Mouse (Mus musculus): ENCODE results near the gene Cd109.

The Cd109 gene

DNA sequence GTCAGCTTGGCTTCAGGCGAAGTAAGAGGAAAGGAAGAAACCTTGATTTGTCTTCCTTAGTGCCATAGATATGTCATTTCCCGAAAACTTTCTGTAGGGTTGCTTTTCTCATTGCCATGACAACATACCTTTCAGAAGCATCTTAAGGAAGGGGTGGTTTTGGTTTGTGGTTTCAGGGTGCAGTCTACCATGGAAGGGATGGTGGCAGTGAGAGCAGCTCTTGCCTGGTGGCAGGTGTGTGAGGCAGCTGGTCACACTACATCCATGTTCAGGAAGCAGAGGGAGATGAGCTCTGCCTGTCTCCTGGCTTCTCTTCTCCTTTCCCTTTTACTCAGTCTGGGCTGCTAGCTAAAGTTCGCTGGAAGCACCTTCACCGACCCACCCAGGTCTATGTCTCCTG is 26.0 kb downstream of the Cd109 start:
- no peak for DNase-seq (ENCODE audit: low spot score in 2 of 2)

GRCm38 (mm10) chr9:78646008-78646777 is 30.8 kb downstream of the Cd109 start:
- peak in 1 of 2 experiments; percentile 17 for DNase-seq (ENCODE audit: low spot score in 2 of 2)

GRCm38 (mm10) chr9:78648641-78649040 is 33.3 kb downstream of the Cd109 start:
- no peak for DNase-seq (ENCODE audit: low spot score in 2 of 2)

GRCm38 (mm10) chr9:78649398-78649797 is 34.1 kb downstream of the Cd109 start:
- DNase-seq (ENCODE audit: low spot score in 2 of 2), result no peak

- no peak for DNase-seq (ENCODE audit: low spot score in 2 of 2)
Observed at GRCm38 (mm10) chr9:78657564-78657963, 42.2 kb downstream of the Cd109 start.

GRCm38 (mm10) chr9:78671446-78671985 is 56.2 kb downstream of the Cd109 start:
- DNase-seq (ENCODE audit: low spot score in 2 of 2), result no peak

DNA sequence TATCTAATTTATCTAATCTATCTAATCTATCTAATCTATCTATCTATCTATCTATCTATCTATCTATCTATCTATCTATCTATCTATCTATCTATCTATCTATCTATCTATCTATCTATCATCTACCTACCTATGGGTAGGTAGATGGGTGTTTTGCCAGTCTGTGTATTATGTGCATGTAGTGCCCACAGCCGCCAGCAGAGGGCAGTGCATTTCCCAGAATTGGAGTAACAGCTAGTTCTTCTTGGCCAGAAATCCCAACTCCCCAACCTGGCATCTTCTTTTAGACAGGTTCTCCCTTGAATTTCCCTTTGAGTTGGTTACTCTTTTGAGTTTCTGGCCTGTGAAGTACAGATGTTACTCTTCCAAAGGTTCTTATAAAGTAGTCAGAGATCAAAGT is 85.3 kb downstream of the Cd109 start:
- DNase-seq (ENCODE audit: low spot score in 2 of 2), result peak in 1 of 2 experiments; percentile 41

DNA sequence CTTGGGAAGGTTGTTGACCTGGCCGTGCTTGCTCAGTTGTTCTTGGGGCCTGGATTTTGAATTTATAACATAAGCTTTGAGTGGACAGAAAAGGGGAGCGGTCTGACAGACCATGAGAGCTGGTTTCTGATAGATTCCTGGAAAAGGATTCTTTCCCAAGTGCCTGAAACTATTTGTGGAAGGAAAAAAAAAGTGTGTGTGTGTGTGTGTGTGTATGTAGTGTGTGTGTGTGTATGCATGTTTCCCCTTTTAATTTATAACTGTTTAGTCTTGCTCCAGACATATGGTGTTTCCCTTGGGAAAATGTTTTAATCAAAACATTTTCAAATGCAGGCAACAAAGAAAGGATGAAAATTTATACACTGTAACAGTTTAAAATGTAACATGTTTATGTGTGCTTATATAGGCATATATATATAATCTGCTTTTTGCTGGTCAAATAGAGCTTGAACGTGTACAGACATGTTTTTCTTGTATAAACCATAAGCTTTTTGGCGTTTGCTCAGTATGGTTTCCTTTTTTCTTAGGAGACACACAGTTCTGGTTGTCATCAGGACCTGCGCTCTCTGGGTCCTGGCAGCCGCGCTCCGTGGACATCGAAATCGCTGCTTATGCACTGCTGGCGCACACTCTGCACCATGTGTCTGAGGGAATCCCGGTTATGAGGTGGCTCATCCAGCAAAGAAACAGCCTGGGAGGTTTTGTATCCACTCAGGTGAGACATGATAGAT is 87.3 kb downstream of the Cd109 start:
- no peak for DNase-seq (ENCODE audit: low spot score in 2 of 2)

DNA sequence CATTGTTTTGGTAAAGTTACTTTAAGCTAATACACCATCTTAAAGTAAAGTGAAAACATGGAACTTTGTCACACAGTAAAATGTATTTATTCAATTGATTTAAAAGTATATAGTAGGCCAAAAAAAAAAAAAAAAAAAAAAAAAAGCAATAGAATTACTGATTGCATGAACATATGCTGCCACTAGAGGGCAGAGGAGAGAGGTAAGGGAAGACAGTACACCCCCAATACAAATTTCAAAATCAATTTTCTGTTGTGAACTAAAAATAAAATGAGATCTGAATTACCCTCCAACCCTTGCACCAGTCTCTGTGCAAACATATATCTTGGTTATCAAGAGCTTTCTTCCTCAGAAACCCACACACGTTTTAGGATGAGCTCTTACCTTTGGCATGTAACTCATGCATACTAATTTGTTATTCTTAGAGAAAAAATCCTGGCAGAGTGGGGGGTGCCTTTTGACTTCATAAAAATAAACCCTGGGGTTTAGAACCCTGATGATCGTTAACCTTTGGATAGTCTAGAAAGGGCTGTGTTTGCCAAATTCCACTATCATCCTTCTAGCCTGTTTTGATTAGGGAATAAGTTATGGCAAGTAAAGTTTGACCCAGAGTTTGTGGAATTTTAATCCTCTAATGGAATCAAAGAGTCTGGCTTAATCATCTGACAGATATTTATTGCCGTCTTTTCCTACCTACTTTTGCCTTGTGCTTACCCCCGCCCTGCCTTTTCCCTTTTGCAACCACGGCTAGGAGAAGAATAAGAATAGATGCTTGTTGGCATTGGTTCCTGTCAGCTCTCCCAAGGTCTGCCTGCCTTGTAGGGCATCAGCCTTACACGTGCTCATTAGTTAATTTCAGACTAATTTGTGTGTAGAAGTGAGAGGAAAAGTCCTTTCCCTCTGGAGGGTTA is 105.8 kb downstream of the Cd109 start:
- DNase-seq (ENCODE audit: low spot score in 2 of 2), result no peak

DNA sequence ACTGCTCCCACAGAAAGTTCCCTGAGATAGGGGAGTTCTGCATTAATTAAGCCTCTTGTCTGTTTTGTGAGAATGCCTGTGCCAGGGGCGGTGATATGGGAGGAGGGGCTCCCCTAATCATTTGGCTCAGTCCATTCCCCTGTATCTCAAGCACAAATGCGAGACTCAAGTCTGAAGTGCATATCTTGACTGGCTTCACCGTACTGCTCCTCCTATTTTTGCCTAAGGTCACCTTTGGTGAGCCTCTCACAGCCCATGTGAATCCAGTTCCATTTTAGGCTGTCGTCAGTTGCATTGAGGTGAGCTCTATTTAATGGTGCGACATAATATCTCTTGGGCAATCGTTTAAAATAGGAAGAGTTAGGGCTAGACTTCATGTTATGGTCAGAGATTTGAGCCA is 116.6 kb downstream of the Cd109 start:
- no peak for DNase-seq (ENCODE audit: low spot score in 2 of 2)

DNA sequence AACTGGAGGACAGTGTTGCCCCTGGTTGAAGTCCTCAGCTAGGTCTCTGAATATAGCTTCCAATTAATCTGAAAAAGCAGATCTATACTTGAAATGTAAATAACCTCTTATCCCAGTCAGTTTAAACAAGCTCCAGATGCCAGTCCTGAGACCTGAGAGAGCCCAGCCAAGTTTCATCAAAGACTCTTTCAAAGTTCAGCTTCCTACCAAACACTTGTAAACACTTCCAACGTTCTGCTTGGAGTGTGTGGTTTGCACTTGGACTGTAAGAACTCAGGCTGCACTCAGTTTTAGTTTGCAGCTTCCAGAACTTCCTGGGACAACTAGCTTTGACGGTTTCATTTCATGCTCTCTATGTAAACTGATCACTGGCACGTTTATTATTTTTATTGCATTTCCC is 120.2 kb downstream of the Cd109 start:
- no peak for DNase-seq (ENCODE audit: low spot score in 2 of 2)

- no peak for DNase-seq (ENCODE audit: low spot score in 2 of 2)
Observed at GRCm38 (mm10) chr9:78742012-78742411, 126.7 kb downstream of the Cd109 start.

DNA sequence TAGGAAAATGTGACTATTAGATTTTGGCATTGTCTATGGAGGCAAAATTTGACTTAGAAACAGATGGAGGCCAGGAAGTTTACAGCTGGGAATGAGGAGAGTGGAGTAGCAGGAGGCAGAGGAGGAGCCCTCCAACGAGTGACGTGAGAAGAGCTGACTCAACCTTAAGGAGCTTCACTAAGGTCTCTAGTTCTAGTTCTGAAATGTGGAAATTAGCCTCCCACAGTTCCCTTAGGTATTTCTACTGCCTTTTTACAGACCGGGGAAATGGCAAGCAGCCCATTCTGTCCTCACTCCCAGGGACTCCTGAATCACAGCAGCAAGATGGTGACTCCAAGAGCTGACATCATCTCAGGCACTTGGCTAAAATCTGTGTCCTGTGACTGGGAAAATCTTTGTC is 134.9 kb downstream of the Cd109 start:
- DNase-seq (ENCODE audit: low spot score in 2 of 2), result no peak
